Mouse (Mus musculus): ENCODE data around the gene Gm20388. TPM values are rescaled to one million over a fixed set of nuclear protein-coding genes. Genes with fewer than 3 reads are reported as not detected.
A peak's percentile ranks its signal among the peaks of the same experiment; 100 is the strongest.

The Gm20388 gene
- polyA plus RNA-seq, 1 experiment from 2014 or later: 12.4 TPM

DNA sequence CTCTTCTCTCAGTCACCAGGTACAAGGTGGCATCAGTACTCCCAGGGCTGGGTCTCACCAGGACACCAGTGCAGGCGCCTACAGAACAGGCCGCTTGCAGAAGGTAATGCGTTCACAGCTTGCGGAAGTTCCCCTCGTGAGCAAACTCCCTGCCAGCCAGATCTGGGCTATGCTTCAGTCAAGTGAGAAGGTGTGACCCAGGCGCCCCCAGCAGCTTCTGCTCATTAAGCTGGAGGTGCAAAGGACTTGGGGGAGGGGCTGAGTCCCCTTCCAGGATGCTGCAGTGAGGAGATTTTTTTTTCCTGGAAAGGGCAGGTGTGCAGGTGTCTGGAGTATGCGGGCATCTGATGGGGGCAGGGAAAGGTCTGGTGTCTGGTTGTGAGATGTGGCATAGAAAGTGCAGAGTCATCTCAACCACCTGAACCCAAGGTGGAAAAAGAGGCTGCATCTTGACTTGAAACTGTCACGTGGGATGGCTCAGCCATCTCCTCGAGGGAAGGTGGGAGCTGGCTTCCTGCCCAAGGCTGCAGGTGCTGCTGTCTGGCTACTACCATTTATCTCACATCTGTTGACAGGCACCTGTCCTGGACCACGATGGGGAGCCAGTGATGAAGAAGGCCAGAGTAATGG lies 2861.9 kb downstream of the Gm20388 start:
- H3K4me3 ChIP-seq (ENCODE audit: low read length): no peak overlapping the region
- no peak overlapping the region for H3K9ac ChIP-seq (ENCODE audit: low read depth, low read length)
- H3K4me2 ChIP-seq (ENCODE audit: low read length): no peak overlapping the region
- H3K27me3 ChIP-seq (replicated peaks; ENCODE audit: control insufficient read depth, insufficient read depth, low read length): no peaks in the 10 kb centered on the region
- no peak for ATAC-seq
- no peaks in the 10 kb centered on the region for H3K9me3 ChIP-seq (ENCODE audit: control insufficient read depth, low read length)
- WGBS: 39% methylated on average over 10 of the region's 10 CpGs
- no peaks in the 10 kb centered on the region for H3K36me3 ChIP-seq (ENCODE audit: control insufficient read depth, insufficient read depth, low read length)
- H3K4me1 ChIP-seq (ENCODE audit: control insufficient read depth, insufficient read depth, low read depth, low read length): peaks cover 8% of the 10 kb centered on the region
- H3K27ac ChIP-seq (ENCODE audit: low read depth, low read length): no peak overlapping the region

DNA sequence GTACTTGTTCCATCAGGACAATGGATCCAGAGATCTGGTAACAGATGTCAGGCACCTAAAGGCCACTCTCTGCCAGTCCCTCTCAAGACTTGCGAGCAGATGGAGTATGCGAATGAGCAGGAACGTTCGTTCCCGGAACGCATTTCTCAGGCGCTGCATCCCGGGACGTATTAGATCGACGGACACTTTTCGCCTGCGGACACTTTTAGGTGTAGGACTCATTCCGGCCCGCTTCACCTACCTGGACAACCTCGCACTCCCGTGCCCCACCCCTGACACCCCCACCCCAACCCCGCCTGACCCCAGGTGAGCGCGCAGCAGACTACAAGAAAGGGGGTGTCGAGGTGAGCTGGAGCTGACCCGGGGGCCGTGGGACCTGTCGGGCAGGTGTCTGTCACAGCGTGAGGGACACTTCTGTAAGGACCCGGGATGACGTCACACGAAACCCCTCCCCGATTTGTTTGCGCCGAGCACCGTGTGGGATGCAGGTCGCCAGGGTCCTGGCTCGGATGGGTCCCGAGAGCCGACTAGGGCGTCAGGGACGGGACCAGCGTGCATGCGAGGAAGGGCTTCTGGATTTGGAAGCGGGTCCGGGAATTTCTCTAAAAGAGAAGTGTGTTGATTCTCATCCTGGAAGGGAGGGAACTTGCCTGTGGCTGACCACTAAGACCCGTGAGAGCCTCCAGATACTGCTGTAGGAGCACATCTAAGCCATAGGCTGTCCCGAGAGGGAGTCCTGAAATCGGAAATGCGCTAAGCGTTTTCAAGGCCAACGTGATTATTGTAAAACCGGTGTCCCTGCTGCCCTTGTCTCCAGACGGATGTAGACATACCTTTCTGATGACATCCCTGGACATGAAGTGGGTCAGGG lies 2864.9 kb downstream of the Gm20388 start, which contains the start of gene Acsf3:
Acsf3 (plus strand) TSS at position 202 of the 871 bp plus-strand sequence.
- Histone ChIP-seq H3K4me3 (ENCODE audit: low read length) (peak within 1 kb of the TSS; percentile 84), H3K27me3 (replicated peaks; ENCODE audit: control insufficient read depth, insufficient read depth, low read length) (no peaks in the 10 kb centered on the region), H3K36me3 (ENCODE audit: control insufficient read depth, insufficient read depth, low read length) (0 out of 2 replicates have a peak, but pooled peaks cover 2% of the 10 kb centered on the region), H3K4me2 (ENCODE audit: low read length) (peak within 1 kb of the TSS; percentile 97), H3K9ac (ENCODE audit: low read depth, low read length) (peak within 1 kb of the TSS; percentile 95), H3K27ac (ENCODE audit: low read depth, low read length) (peak within 1 kb of the TSS; percentile 69), H3K4me1 (ENCODE audit: control insufficient read depth, insufficient read depth, low read depth, low read length) (peaks cover 8% of the 10 kb centered on the region), H3K9me3 (ENCODE audit: control insufficient read depth, low read length) (no peaks in the 10 kb centered on the region)
- WGBS: 2% methylated on average over 50 of the region's 50 CpGs
- ATAC-seq: peak; percentile 80

DNA sequence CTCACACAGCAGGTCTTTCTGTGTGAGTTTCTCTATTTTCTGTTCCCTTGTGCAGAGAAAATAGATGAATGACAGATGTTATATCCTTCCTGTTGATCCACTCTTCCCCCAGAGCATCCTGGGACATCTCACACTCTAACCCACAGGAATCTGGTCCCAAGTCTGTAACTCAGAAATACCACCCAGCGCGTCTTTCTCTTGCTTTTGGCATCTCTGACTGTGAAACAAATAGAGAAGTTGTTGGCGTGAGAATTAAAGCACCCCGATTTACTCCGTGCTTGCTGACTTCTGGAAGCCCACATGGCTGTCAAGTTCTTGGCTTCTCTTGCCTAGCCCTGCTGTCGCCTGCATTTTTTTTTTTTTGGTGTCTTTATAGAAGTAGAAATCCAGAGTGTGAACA lies 2867.1 kb downstream of the Gm20388 start:
- 0 out of 2 replicates have a peak, but pooled peaks cover 9% of the 10 kb centered on the region for H3K36me3 ChIP-seq (ENCODE audit: control insufficient read depth, insufficient read depth, low read length)
- H3K27ac ChIP-seq (ENCODE audit: low read depth, low read length): no peak overlapping the region
- no peak overlapping the region for H3K9ac ChIP-seq (ENCODE audit: low read depth, low read length)
- no peaks in the 10 kb centered on the region for H3K27me3 ChIP-seq (replicated peaks; ENCODE audit: control insufficient read depth, insufficient read depth, low read length)
- no peak overlapping the region for H3K4me3 ChIP-seq (ENCODE audit: low read length)
- WGBS: 84% methylated on average over 6 of the region's 6 CpGs
- H3K9me3 ChIP-seq (ENCODE audit: control insufficient read depth, low read length): no peaks in the 10 kb centered on the region
- ATAC-seq: no peak
- H3K4me2 ChIP-seq (ENCODE audit: low read length): no peak overlapping the region
- peaks cover 8% of the 10 kb centered on the region for H3K4me1 ChIP-seq (ENCODE audit: control insufficient read depth, insufficient read depth, low read depth, low read length)

DNA sequence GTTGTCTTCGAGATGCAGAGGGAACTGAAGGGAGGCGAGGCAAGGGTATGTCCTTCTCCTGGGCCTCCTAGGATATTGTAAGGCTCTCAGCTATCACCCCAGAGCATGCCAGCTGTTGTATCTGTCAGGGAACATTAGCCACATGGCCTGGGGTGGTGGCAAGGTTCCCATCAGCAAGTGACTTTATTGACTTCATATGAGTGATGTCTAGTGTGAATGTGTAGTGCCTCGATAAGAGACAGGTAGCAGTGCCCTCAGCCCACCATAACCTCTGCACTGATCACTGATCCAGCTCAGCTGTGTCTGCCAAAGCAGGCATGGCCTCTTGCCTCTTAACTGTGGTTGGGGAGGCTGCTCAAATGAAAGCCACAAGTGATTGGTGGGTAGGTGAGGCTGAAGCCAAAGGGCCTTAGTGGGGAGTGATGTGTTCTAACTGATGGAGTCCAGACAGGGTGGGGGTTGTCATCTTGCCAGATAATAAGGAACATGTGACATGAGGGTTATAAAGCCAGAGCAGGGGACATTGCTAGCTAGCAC lies 2868.1 kb downstream of the Gm20388 start:
- H3K27ac ChIP-seq (ENCODE audit: low read depth, low read length): no peak overlapping the region
- H3K9ac ChIP-seq (ENCODE audit: low read depth, low read length): no peak overlapping the region
- H3K36me3 ChIP-seq (ENCODE audit: control insufficient read depth, insufficient read depth, low read length): 0 out of 2 replicates have a peak, but pooled peaks cover 9% of the 10 kb centered on the region
- H3K9me3 ChIP-seq (ENCODE audit: control insufficient read depth, low read length): no peaks in the 10 kb centered on the region
- ATAC-seq: no peak
- H3K4me3 ChIP-seq (ENCODE audit: low read length): no peak overlapping the region
- 78% methylated on average over 3 of the region's 3 CpGs for WGBS
- no peaks in the 10 kb centered on the region for H3K27me3 ChIP-seq (replicated peaks; ENCODE audit: control insufficient read depth, insufficient read depth, low read length)
- H3K4me1 ChIP-seq (ENCODE audit: control insufficient read depth, insufficient read depth, low read depth, low read length): peaks cover 8% of the 10 kb centered on the region
- no peak overlapping the region for H3K4me2 ChIP-seq (ENCODE audit: low read length)

DNA sequence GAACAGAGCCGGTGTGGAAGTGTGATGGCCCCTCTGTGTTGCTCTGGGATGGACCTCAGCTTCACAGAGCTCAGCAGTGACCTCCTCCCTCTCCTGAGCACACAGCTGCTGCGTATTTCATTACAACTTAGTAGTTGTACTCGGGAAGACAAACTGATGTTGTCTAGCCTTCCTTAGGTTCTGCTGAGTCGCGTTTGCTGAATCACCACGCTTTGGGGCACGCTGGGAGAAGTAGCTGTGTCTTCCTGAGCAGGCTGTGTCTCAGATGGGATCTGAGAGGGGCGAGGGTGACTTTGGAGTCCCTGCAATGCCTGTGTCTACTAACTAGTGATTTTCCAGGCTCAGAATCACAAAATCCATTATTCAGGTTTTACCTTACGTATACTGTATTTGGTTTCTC lies 2868.6 kb downstream of the Gm20388 start:
- Histone ChIP-seq H3K27me3 (replicated peaks; ENCODE audit: control insufficient read depth, insufficient read depth, low read length) (no peaks in the 10 kb centered on the region), H3K36me3 (ENCODE audit: control insufficient read depth, insufficient read depth, low read length) (0 out of 2 replicates have a peak, but pooled peaks cover 9% of the 10 kb centered on the region), H3K4me3 (ENCODE audit: low read length) (no peak overlapping the region), H3K4me1 (ENCODE audit: control insufficient read depth, insufficient read depth, low read depth, low read length) (peaks cover 8% of the 10 kb centered on the region), H3K27ac (ENCODE audit: low read depth, low read length) (no peak overlapping the region), H3K4me2 (ENCODE audit: low read length) (no peak overlapping the region), H3K9ac (ENCODE audit: low read depth, low read length) (no peak overlapping the region), H3K9me3 (ENCODE audit: control insufficient read depth, low read length) (no peaks in the 10 kb centered on the region)
- 83% methylated on average over 9 of the region's 9 CpGs for WGBS
- ATAC-seq: no peak

DNA sequence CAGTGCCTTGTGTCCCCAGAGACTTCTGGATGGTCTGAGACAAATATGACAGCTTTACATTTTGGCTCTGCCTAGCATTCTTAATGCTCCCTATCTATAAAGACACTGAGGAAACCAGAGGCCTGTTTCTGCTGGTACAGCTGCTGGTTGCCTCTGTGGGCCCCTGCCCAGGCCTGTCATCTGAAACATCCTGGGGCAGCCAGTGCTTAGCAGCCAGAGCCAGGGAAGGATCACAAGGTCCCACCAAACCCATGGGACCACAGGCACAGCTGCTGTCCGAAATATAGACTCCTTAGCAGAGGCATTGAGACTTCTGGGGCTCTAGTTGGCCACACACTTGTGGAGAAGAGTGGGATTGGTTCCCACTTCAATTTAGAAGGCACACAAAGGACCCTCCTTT lies 2874.1 kb downstream of the Gm20388 start:
- H3K27ac ChIP-seq (ENCODE audit: low read depth, low read length): no peak overlapping the region
- no peak for ATAC-seq
- H3K27me3 ChIP-seq (replicated peaks; ENCODE audit: control insufficient read depth, insufficient read depth, low read length): no peaks in the 10 kb centered on the region
- H3K4me1 ChIP-seq (ENCODE audit: control insufficient read depth, insufficient read depth, low read depth, low read length): no peaks in the 10 kb centered on the region
- WGBS: 67% methylated on average over 1 of the region's 1 CpGs
- peaks cover 16% of the 10 kb centered on the region; the same call in 1 of the 2 replicates for H3K36me3 ChIP-seq (ENCODE audit: control insufficient read depth, insufficient read depth, low read length)
- H3K9me3 ChIP-seq (ENCODE audit: control insufficient read depth, low read length): no peaks in the 10 kb centered on the region
- H3K4me2 ChIP-seq (ENCODE audit: low read length): no peak overlapping the region
- no peak overlapping the region for H3K4me3 ChIP-seq (ENCODE audit: low read length)
- H3K9ac ChIP-seq (ENCODE audit: low read depth, low read length): no peak overlapping the region

DNA sequence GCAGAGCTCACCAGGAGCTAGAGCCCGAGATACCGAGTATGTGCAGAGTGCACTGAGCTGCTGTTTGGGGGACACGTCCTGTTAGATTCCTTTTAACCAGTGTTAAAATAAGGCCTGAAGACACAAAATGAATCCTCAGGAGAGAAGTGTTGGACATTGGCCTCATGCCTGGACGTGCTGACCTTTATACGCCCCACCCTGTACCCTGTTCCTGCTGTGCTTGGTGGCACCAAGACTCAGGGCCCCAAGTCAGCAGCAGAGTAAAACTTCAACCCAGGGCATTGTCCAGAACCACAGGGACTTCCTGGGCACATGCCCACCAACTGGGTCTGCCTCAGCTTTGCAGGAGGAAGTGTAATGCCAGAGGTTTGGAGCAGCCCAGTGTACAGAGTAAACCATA lies 2879.2 kb downstream of the Gm20388 start:
- no peak overlapping the region for H3K4me3 ChIP-seq (ENCODE audit: low read length)
- H3K4me2 ChIP-seq (ENCODE audit: low read length): no peak overlapping the region
- H3K9me3 ChIP-seq (ENCODE audit: control insufficient read depth, low read length): no peaks in the 10 kb centered on the region
- 90% methylated on average over 5 of the region's 5 CpGs for WGBS
- no peak overlapping the region for H3K9ac ChIP-seq (ENCODE audit: low read depth, low read length)
- ATAC-seq: no peak
- peaks cover 16% of the 10 kb centered on the region for H3K36me3 ChIP-seq (ENCODE audit: control insufficient read depth, insufficient read depth, low read length)
- H3K4me1 ChIP-seq (ENCODE audit: control insufficient read depth, insufficient read depth, low read depth, low read length): peaks cover 12% of the 10 kb centered on the region
- no peak overlapping the region for H3K27ac ChIP-seq (ENCODE audit: low read depth, low read length)
- no peaks in the 10 kb centered on the region for H3K27me3 ChIP-seq (replicated peaks; ENCODE audit: control insufficient read depth, insufficient read depth, low read length)

DNA sequence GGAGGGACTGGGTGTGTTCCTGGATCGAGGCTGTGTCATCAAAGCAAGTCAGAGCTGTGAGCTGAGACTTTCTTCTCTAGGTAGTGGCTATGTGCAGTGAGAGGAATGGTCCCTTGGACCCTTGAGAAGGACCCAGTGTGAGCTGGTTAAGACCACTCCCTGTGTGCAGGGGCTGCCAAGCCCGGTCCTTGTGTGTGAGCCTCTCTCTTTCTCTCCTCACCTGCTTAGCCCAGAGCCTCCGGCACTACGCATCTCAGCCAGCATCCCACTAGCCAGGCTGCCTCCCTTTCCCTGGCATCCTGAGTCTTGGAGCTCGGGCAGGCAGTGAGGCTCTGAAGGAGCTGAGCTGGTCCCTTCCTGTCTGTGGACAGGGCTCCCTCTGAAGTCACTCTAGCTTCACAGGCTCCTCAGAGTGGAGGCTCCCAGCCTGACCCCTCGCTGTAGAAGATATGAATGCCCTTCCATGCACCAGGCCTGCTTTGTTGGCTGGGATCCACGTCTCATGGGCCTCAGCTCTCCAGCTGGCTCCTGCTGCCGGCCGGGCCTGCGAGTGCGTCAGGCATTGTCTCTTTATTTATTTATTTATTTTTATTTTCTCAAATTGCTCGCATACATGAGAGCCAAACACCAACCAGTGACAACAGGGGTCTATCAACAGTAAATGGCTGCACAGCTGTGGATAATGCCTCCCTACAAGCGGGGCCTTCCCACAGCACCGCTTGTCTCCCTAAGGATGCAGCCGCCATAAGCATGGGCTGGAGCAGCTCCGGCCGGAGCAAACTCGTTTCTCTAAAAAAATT lies 2882.9 kb downstream of the Gm20388 start:
- H3K4me3 ChIP-seq (ENCODE audit: low read length): no peak overlapping the region
- H3K27me3 ChIP-seq (replicated peaks; ENCODE audit: control insufficient read depth, insufficient read depth, low read length): no peaks in the 10 kb centered on the region
- no peaks in the 10 kb centered on the region for H3K9me3 ChIP-seq (ENCODE audit: control insufficient read depth, low read length)
- no peak overlapping the region for H3K4me2 ChIP-seq (ENCODE audit: low read length)
- ATAC-seq: peak; percentile 83
- peaks cover 12% of the 10 kb centered on the region for H3K4me1 ChIP-seq (ENCODE audit: control insufficient read depth, insufficient read depth, low read depth, low read length)
- H3K36me3 ChIP-seq (ENCODE audit: control insufficient read depth, insufficient read depth, low read length): peaks cover 12% of the 10 kb centered on the region
- H3K9ac ChIP-seq (ENCODE audit: low read depth, low read length): peak overlapping the region; percentile 43
- 40% methylated on average over 18 of the region's 18 CpGs for WGBS
- H3K27ac ChIP-seq (ENCODE audit: low read depth, low read length): peak overlapping the region; percentile 48
